Mouse (Mus musculus) midbrain, embryonic 16.5 days (tissue): ENCODE data around the gene Tex9. TPM values are rescaled to one million over a fixed set of nuclear protein-coding genes. Genes with fewer than 3 reads are reported as not detected.

Source experiments
- ATAC-seq: fragments of 200-750 bp; cut with Nextera tagmentation; 2 replicates; pipeline ENCODE4 v1.8.0; 2017; ENCODE audit warnings: moderate TSS enrichment
- H3K27ac ChIP-seq: fragments of 300-500 bp; sonication (generic); 2 replicates; pipeline ENCODE4 v1.5.1; 2014; ENCODE audit warnings: mild to moderate bottlenecking, low read length, mixed read lengths
- H3K27me3 ChIP-seq: fragments of 300-500 bp; sonication (generic); 2 replicates; pipeline ENCODE4 v1.6.1; 2014; ENCODE audit warnings: low read depth, low read length, mixed read lengths; ENCODE audit not compliant: control insufficient read depth, insufficient read depth
- H3K36me3 ChIP-seq: fragments of 300-500 bp; sonication (generic); 2 replicates; pipeline ENCODE4 v1.6.1; 2014; ENCODE audit warnings: mild to moderate bottlenecking, low read length, moderate library complexity, mixed read lengths; ENCODE audit not compliant: control insufficient read depth, insufficient read depth
- H3K4me1 ChIP-seq: fragments of 300-500 bp; sonication (generic); 2 replicates; pipeline ENCODE4 v1.6.1; 2014; ENCODE audit warnings: mild to moderate bottlenecking, low read length, mixed read lengths; ENCODE audit not compliant: control insufficient read depth, insufficient read depth
- H3K4me2 ChIP-seq: fragments of 300-500 bp; sonication (generic); 2 replicates; pipeline ENCODE4 v1.6.1; 2014; ENCODE audit warnings: mild to moderate bottlenecking, low read length, mixed read lengths
- H3K4me3 ChIP-seq: fragments of 300-500 bp; sonication (generic); 2 replicates; pipeline ENCODE4 v1.5.1; 2014; ENCODE audit warnings: low read depth, mild to moderate bottlenecking, low read length, moderate library complexity, mixed read lengths
- H3K9ac ChIP-seq: fragments of 300-500 bp; sonication (generic); 2 replicates; pipeline ENCODE4 v1.6.1; 2014; ENCODE audit warnings: low read depth, low read length, mixed read lengths
- H3K9me3 ChIP-seq: fragments of 300-500 bp; sonication (generic); replicated peaks from 2 replicates; pipeline ENCODE4 v1.6.1; 2014; ENCODE audit warnings: mild to moderate bottlenecking, low read length, mixed read lengths; ENCODE audit not compliant: control insufficient read depth, poor library complexity, severe bottlenecking
- WGBS: fragments of 180-500 bp; shearing (Covaris S2); extraction: QIAGEN DNeasy Blood & Tissue Kit; methylation state at CpG from one replicate; pipeline ENCODE4 v1.1.7; 2014; 5-methylcytosine and 5-hydroxymethylcytosine counted together
- polyA plus RNA-seq: library from polyadenylated mRNA; unstranded; fragments of >200 nt; fragmentation: Nextera tagmentation; extraction: Ambion mirVana; gene quantifications from 2 replicates; pipeline ENCODE4 v1.2.1, GENCODE M21; 2015

Tex9 gene
- polyA plus RNA-seq, 1 experiment from 2014 or later, result 32.7 TPM

- 1% methylated on average over 43 of the region's 43 CpGs for WGBS
- no peaks in the 10 kb centered on the region for H3K9me3 ChIP-seq
These were observed 54.0 kb downstream of the Tex9 start, which contains the start of gene Mns1 for GRCm38 (mm10) chr9:72437822-72438701. Mns1 (plus strand) TSS chr9:72438011.

DNA sequence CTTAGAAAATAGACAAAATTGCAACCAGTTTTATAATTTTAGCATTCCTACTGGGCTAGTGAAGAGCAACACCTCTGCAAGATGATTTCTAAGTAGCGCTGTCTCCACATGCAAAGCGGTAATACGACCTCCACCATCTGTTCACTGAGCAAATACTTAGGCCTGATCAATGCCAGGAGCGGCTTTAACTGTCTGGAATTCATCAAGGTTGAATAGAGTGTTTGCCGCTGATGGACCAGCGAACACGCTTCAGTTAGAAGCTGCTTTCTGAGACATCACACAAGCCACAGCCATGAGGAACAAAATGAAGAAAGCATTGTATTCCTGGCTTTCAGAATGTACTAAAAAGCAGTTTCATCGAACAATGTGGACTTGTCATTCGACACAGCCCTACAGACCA lies 57.1 kb downstream of the Tex9 start:
- peaks cover 9% of the 10 kb centered on the region for H3K4me1 ChIP-seq
- H3K4me2 ChIP-seq, result no peak overlapping the region
- H3K4me3 ChIP-seq, result no peak overlapping the region
- 57% methylated on average over 9 of the region's 9 CpGs for WGBS
- H3K9ac ChIP-seq, result no peak overlapping the region
- H3K36me3 ChIP-seq, result no peaks in the 10 kb centered on the region
- ATAC-seq, result no peak
- H3K27ac ChIP-seq, result no peak overlapping the region
- H3K9me3 ChIP-seq, result no peaks in the 10 kb centered on the region
- H3K27me3 ChIP-seq, result no peaks in the 10 kb centered on the region

More at GRCm38 (mm10) chr9:72437822-72438701, 54.0 kb downstream of the Tex9 start, which contains the start of gene Mns1:
- no peaks in the 10 kb centered on the region for H3K36me3 ChIP-seq
- H3K27me3 ChIP-seq, result no peaks in the 10 kb centered on the region
- peak within 1 kb of the TSS; percentile 65 for H3K4me3 ChIP-seq
- peak; percentile 100 for ATAC-seq
- H3K9ac ChIP-seq, result peak within 1 kb of the TSS; percentile 58
- H3K27ac ChIP-seq, result no peak within 1 kb of the TSS
- peak within 1 kb of the TSS; percentile 99 for H3K4me2 ChIP-seq
- peaks cover 9% of the 10 kb centered on the region for H3K4me1 ChIP-seq

GRCm38 (mm10) chr9:72427861-72428260 lies 64.2 kb downstream of the Tex9 start:
- ATAC-seq, result no peak
- Histone ChIP-seq H3K4me1 (peaks cover 3% of the 10 kb centered on the region; the same call in 1 of the 2 replicates), H3K27me3 (no peaks in the 10 kb centered on the region), H3K36me3 (no peaks in the 10 kb centered on the region), H3K4me2 (no peak overlapping the region), H3K9me3 (no peaks in the 10 kb centered on the region), H3K4me3 (no peak overlapping the region), H3K27ac (no peak overlapping the region), H3K9ac (no peak overlapping the region)
- 68% methylated on average over 4 of the region's 4 CpGs for WGBS

DNA sequence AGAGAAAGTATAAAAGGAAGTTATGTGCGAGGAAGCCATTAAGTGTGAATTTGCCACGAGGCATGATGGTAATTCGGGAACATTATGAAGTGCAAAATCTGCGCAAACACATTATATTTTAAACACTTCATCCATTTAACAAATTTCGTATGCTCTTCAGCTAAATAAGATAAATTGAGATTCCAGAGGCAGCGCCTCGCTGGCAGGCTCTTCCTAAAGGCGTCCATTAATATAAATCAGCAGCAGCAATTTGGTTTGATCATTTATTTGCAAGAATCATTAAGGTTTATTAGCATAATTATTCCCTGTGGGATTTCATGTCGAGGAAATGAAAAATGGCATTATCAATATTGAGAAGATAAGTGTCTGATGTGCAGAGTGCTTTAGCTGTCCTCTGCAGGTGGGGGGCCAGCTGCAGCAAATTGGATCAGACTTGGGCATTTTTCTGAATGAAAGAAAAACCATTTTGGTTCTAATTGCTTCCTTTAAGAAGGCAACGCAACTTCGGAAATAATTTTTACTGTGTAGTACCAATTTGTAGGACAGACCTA lies 66.6 kb downstream of the Tex9 start:
- Histone ChIP-seq H3K4me1 (peaks cover 18% of the 10 kb centered on the region), H3K9me3 (no peaks in the 10 kb centered on the region), H3K9ac (no peak overlapping the region), H3K27me3 (no peaks in the 10 kb centered on the region), H3K36me3 (no peaks in the 10 kb centered on the region), H3K4me3 (no peak overlapping the region), H3K4me2 (no peak overlapping the region), H3K27ac (no peak overlapping the region)
- WGBS, result 59% methylated on average over 11 of the region's 11 CpGs
- ATAC-seq, result 0 out of 2 replicates have a peak, but pooled peaks have one; percentile 26

- Histone ChIP-seq H3K27me3 (no peaks in the 10 kb centered on the region), H3K9me3 (no peaks in the 10 kb centered on the region), H3K27ac (no peak overlapping the region), H3K4me2 (no peak overlapping the region), H3K9ac (no peak overlapping the region), H3K36me3 (no peaks in the 10 kb centered on the region), H3K4me1 (peaks cover 18% of the 10 kb centered on the region), H3K4me3 (no peak overlapping the region)
- ATAC-seq, result no peak
- WGBS, result 84% methylated on average over 2 of the region's 2 CpGs
These were observed 69.3 kb downstream of the Tex9 start for GRCm38 (mm10) chr9:72422753-72423152.

DNA sequence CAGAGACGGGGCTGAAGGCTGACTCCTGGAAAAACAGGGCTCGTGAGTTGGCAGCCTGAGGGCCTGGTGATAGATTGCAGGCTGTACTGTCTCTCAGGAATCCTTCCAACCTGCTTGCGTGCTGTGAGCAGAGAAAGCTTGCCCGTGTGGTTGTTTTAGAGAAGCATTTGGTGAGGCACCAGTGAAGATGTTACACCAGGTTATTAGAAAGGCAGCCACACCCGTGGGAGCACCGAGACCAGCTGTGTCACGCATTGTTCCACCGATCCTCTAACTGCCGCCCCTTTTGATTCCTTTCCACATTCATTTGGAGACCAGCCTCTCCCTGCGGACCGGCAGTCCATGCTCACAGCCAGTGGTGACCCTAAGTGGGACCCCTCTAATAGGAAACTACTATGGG lies 69.7 kb downstream of the Tex9 start:
- no peak overlapping the region for H3K27ac ChIP-seq

DNA sequence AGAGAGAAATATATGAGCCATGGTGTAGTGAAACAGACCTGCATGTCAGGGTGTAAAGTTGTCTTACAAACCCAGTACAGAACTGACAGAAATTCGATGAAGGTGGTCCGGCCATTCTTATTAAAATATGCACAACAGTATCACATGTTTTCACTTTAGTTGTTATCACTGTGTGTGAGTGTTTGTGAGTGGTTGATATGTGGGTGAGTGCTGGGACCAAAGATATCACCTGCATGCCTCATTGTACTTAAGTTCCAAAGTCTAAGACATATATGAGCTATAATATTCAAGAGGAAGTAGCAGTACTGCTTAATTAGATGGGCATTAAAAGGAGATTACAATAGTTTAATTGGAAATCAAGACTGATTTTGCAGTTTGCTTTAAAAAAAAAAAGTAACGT lies 71.5 kb downstream of the Tex9 start:
- H3K27ac ChIP-seq, result no peak overlapping the region
- H3K4me2 ChIP-seq, result no peak overlapping the region
- no peak for ATAC-seq
- no peaks in the 10 kb centered on the region for H3K27me3 ChIP-seq
- no peaks in the 10 kb centered on the region for H3K9me3 ChIP-seq
- WGBS, result 84% methylated on average over 3 of the region's 3 CpGs
- no peak overlapping the region for H3K9ac ChIP-seq
- no peaks in the 10 kb centered on the region for H3K36me3 ChIP-seq
- H3K4me3 ChIP-seq, result no peak overlapping the region
- H3K4me1 ChIP-seq, result peaks cover 15% of the 10 kb centered on the region

More for the DNA sequence above, 69.7 kb downstream of the Tex9 start:
- H3K4me1 ChIP-seq, result peaks cover 18% of the 10 kb centered on the region
- WGBS, result 42% methylated on average over 11 of the region's 11 CpGs
- no peaks in the 10 kb centered on the region for H3K9me3 ChIP-seq
- no peaks in the 10 kb centered on the region for H3K36me3 ChIP-seq
- no peak overlapping the region for H3K4me2 ChIP-seq
- no peak overlapping the region for H3K9ac ChIP-seq
- no peaks in the 10 kb centered on the region for H3K27me3 ChIP-seq
- H3K4me3 ChIP-seq, result no peak overlapping the region
- no peak for ATAC-seq

- H3K4me1 ChIP-seq, result peaks cover 15% of the 10 kb centered on the region
- no peak overlapping the region for H3K9ac ChIP-seq
- WGBS, result 82% methylated on average over 3 of the region's 3 CpGs
- ATAC-seq, result no peak
- no peaks in the 10 kb centered on the region for H3K27me3 ChIP-seq
- H3K27ac ChIP-seq, result no peak overlapping the region
- H3K4me2 ChIP-seq, result no peak overlapping the region
- no peaks in the 10 kb centered on the region for H3K9me3 ChIP-seq
- H3K36me3 ChIP-seq, result no peaks in the 10 kb centered on the region
- no peak overlapping the region for H3K4me3 ChIP-seq
These were observed 73.6 kb downstream of the Tex9 start for GRCm38 (mm10) chr9:72418443-72418842.

- Histone ChIP-seq H3K27me3 (no peaks in the 10 kb centered on the region), H3K9ac (no peak overlapping the region), H3K27ac (no peak overlapping the region), H3K36me3 (no peaks in the 10 kb centered on the region), H3K4me3 (no peak overlapping the region), H3K4me2 (no peak overlapping the region), H3K9me3 (no peaks in the 10 kb centered on the region), H3K4me1 (peaks cover 6% of the 10 kb centered on the region; the same call in 1 of the 2 replicates)
- 72% methylated on average over 2 of the region's 2 CpGs for WGBS
- no peak for ATAC-seq
These were observed 80.3 kb downstream of the Tex9 start for GRCm38 (mm10) chr9:72411746-72412145.
